Mouse (Mus musculus): Measurements from ENCODE around the gene Tomm40.

DNA sequence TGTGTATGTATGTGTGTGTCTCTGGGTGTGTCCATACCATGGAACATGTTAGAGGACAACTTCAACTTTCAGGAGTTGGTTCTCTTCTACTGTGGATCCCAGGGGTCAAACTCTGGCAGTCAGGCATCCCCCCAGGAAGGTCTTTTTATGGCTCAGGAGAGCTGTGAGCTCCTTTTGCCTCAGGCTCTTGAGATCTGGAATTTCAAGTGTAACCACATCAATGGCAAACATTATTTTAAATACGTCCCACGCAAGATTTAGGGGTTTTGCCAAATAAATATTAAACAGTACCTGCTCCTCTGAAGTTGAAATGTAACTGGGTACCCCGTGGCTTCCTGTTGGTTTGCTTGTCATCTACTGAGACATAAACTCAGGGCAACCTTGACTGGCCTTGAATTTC lies 32.3 kb downstream of the Tomm40 start:
- TF ChIP-seq CTCF (IDR thresholded peaks at IDR 0.05; ENCODE audit: low read depth) (no peak), EP300 (optimal IDR thresholded peaks at IDR 0.05) (no peak)

Data from stomach, postnatal 0 days (tissue).